Mouse (Mus musculus) G1E (cell line): Measurements from ENCODE around the gene Gpr83.

Experiments used
- CTCF ChIP-seq: IDR thresholded peaks from 2 replicates; pipeline ENCODE4 v1.5.1; 2012; ENCODE audit warnings: low read depth, low read length, inconsistent platforms, mixed read lengths
- POLR2AphosphoS5 ChIP-seq: IDR thresholded peaks from 2 replicates; pipeline ENCODE4 v1.6.1; 2012; ENCODE audit warnings: low read depth, low read length, inconsistent platforms; ENCODE audit not compliant: insufficient replicate concordance
- TAL1 ChIP-seq: conservative IDR thresholded peaks from 2 replicates; pipeline ENCODE4 v1.6.1; 2012; ENCODE audit warnings: low read depth, low read length, inconsistent platforms, mixed read lengths

- TF ChIP-seq CTCF (no peak), POLR2AphosphoS5 (no peak), TAL1 (no peak)
These were observed 11.5 kb downstream of the Gpr83 start for GRCm38 (mm10) chr9:14871536-14871935.
